Mouse (Mus musculus) kidney, adult 2 months (tissue): ENCODE measurements around the gene Slc38a7.

ENCODE experiments used
- CTCF ChIP-seq: fragments of 200-500 bp; conservative IDR thresholded peaks from 2 replicates; pipeline ENCODE4 v1.5.1; 2011; ENCODE audit warnings: low read depth, mild to moderate bottlenecking, control low read depth, low read length, moderate library complexity, mixed read lengths; ENCODE audit not compliant: insufficient read depth, insufficient read length
- POLR2A ChIP-seq: fragments of 200-500 bp; IDR thresholded peaks from one replicate; pipeline ENCODE4 v1.6.1; 2011; ENCODE audit warnings: low read depth, low read length, control low read depth

DNA sequence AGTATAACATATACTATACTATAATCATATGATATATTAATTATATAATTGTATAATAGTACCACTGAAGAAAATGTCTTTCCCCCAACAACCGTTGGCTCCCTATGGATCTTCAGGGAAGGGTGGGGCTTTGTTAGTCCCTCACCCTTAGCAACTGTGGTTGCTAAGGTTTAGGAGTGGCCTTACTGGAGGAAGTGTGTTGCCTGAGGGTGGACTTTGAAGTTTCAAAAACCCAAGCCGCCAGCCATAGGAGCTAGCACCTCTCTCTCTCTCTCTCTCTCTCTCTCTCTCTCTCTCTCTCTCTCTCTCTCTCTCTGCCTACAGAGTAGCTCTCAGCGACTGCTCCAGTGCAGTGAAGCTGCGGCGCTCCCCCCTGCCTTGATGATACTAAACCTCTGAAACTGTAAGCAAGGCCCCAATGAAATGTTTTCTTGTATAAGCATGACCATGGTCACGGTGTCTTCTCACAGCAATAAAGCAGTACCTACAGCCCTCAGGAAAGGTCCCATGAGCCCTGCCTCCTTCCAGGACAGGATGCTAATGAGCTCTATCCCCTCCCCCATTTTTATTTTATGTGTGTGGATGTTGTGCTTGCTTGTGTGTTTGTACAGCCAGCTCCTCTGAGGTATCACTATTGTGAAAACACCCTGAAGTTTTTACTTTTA lies 37.2 kb downstream of the Slc38a7 start:
- TF ChIP-seq CTCF (no peak), POLR2A (no peak)
